Mouse (Mus musculus) heart, adult 8-10 months (tissue): ENCODE measurements around the gene Serpina5. TPM values are rescaled to one million over a fixed set of nuclear protein-coding genes. Genes with fewer than 3 reads are reported as not detected.
"Not testable (repeated sequence)": the region's sequence is repeated elsewhere in the genome, so short reads cannot be mapped to it uniquely, and the experiment has no call there.

Source experiments
- DNase-seq: peaks from one replicate; pipeline ENCODE4 v3.0.0; 2022; ENCODE audit warnings: low spot score
- total RNA-seq, 4 experiments: library from RNA; stranded (reverse); gene quantifications; 2 replicates each; pipeline ENCODE4 v1.2.4; 2022

Gene Serpina5
- total RNA-seq = not detected

DNA sequence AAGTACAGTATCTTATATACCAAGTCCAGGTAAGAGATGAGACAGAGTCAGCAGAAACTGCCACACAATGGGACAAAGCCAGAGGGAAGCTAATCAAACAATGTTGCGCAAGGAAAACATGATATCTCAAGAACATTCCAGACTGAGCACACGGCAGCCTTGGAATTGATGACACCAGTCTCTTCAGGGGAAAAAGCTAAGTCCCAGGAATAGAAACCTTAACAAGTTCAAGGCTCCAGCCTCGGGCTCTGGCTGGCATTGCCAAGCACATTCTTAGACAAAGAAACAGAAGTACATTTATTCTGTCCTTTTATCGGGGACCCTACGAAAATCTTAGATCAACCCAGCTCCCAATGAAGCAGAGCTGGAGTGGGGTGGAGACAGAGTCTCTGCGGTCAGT lies at the start of gene Serpina5:
Serpina5 (plus strand) TSS at position 346 of the 400 bp plus-strand sequence.
- no peak for DNase-seq

DNA sequence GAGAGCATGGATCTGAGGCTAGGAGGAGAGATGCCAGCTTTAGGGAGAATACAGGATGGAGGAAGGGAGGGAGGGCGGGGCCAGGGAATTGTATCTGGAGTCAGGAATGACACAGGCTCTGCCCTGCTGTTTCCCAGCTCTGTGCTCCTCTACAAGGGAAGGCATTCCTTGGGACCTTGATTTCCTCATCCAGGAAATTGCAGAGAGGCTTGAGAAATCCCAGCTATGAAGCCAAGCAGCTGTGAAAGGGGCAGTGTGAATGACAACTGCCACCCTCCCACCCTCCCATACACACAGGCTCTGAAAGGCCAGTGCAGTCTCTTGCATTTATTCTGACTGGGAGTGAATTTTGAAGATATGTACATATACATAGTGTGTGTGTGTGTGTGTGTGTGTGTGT lies 46.9 kb upstream of the Serpina5 start:
- no peak for DNase-seq

DNA sequence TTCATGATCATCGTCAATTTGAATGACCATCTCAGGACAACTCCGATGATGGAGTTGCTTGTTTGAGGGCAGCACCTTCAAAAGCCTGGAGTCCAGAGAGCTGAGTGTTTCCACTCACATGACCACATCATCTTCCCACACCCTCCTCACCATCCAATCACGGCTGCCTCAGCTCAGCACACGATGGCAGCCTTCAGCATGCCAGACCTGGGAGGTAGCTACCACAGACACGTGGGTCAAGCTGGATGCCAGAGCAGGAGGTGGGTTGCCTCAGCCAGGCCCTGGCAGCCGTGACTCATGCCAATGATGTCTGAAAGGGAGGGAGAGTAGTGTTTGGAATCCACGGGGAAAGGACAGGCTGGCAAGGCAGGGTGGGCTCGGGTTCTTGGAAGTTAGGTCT lies 45.2 kb upstream of the Serpina5 start:
- no peak for DNase-seq

DNA sequence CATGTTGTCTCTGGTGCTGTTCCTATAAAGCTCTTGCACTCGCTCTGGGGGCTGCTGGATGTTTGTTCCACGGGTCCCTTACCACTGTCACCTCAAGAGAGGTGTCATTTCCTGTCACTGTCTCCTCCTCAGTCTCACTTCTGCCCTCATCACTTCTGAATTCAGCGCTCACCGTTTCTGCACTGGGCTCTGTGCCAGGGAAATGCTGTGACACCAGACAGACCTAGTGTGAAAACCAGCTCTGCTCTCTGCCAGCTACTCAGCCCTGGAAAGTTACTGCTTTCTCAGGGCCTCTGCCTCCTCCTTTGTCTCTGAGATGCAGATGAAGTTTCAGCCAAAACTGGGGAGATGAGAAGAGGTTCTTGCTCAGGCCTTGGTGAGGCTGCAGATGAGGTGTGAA lies 43.9 kb upstream of the Serpina5 start:
- no peak for DNase-seq

DNA sequence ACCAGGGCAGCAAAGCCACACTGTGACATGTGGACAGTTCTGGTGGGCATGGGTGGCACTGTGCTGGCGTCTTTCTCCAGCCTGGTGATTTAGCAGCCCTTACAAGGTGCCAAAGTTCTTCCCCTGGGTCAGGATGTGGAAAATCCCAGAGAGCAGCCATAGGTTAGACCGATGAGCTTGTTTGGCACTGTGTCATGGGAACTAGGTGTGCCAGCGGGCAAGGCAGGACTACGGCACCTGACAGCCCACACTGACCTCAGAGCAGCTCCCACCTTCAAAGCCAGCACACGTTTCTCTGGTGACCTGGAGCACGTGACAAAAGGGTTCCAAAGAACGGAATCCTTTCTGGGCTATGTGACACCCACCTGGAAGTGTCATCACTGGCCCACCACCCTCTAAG lies 43.4 kb upstream of the Serpina5 start:
- no peak for DNase-seq

DNA sequence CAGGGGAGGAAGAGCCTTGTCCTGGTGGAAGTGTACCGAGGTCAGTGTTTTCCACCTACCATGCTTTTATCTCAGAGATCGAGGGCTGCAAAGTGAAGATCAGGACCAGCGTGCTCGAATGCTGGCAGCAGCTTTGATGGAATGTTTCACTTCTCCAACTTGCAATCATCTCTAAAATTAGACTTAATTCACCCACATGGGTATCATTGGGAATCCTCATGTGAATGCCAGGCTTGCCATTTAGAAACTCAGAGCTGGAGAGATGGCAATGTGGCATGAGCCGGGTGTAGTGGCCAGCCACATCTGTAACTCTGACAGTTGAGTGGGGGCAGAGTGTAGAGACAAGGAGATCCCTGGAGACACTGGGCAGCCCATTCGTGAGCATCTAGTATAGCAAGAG lies 40.8 kb upstream of the Serpina5 start:
- no peak for DNase-seq

GRCm38 (mm10) chr12:104061862-104062261 lies 39.1 kb upstream of the Serpina5 start:
- DNase-seq = no peak

DNA sequence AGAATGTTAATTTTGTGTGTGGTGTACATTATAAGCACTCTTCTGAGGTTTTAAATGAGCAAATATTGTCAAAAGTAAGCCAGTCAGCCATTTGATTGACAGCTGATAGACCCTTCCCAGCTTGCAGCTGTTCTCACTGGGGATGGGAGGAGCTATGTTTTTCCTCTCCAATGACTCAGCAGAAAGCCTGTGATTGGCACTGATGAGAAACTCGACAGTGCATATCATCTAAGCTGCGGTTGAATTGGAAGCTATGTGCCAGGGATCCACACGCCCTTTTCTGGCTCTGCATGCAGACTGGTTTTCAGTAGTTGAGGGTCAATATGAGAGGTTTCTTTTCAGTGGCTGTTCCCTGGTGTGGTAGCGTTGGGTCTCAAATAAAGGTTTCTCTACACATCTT lies 36.4 kb upstream of the Serpina5 start:
- no peak for DNase-seq

GRCm38 (mm10) chr12:104064996-104065395 lies 35.9 kb upstream of the Serpina5 start:
- no peak for DNase-seq

DNA sequence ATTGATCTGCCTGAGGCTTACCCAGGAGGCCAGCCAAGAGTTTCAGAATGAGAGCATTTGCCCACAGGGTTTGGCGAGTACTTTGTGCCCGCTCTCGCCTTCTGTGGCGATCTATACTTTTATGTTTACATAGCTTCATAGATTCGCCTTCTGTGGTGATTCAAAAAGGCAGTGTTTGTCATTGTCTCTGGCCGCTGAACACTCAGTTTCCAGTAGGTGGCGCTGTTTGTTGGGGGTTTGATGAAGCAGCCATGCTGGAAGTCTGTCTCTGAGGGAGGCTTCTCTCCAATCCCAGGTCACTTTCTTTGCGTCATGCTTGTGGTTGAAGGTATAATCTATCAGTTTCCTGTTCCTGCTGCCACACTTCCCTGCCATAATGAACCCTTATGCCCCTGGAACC lies 34.7 kb upstream of the Serpina5 start:
- peak; percentile 65 for DNase-seq

- DNase-seq = peak; percentile 71
Measured at GRCm38 (mm10) chr12:104067549-104067948, 33.4 kb upstream of the Serpina5 start.

GRCm38 (mm10) chr12:104069620-104070019 lies 31.3 kb upstream of the Serpina5 start:
- peak; percentile 53 for DNase-seq

DNA sequence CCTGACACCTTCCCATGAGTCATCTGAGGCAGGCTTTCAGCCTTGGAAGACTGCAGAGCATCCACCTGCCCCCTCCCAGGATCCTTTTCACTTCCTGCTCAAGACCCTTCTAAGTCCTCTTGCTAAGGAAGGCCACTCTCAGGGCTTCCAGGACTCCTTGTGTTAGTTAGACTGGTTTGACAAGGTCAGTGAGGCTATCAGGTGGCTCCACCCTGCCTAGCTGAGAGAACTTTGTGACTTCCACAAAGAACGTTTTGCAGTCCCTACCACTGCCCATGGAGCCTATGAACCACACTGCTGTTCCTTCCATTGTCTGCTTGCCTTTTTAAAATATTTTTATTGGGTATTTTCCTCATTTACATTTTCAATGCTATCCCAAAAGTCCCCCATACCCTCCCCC lies 29.2 kb upstream of the Serpina5 start:
- DNase-seq = no peak

DNA sequence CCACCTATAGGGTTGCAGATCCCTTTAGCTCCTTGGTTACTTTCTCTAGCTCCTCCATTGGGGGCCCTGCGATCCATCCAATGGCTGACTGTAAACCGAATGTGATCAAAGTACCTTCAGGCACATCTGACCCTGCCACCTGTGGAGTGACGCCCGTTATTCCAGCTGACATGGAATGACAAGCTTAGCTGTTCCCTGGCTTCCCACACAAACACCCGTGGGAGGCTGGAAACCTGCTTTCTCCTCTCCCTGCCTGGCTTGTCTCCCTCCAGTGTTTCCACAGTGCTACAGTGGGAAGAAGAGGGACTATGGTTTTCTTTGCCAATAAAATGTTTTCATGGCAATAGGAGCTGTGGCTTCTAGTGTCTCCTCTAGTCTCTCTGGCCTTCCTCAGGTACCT lies 28.6 kb upstream of the Serpina5 start:
- DNase-seq = no peak

DNA sequence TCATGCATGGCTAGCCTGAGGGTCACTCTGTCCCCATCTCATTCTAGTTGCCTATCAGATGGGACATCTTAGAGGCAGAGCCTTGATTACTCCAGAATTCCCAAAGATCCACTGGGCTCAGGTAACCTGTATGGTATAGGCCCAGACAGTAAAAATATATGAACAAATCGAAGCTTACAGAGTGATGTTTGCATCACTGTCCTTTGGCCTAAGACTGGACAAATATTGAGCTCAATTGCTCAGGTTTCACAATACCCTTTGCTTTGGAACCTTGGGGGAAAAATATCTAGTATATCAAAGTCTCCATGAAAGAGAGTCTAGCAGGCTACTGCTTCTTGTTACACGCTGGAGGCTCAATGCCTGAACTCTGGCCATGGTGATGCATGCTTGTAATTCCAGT lies 10.8 kb upstream of the Serpina5 start:
- DNase-seq = no peak

- no peak for DNase-seq
Measured at GRCm38 (mm10) chr12:104091303-104091702, 9.6 kb upstream of the Serpina5 start.

- DNase-seq = no peak
Measured at GRCm38 (mm10) chr12:104105847-104106246, 4.9 kb downstream of the Serpina5 start.

DNA sequence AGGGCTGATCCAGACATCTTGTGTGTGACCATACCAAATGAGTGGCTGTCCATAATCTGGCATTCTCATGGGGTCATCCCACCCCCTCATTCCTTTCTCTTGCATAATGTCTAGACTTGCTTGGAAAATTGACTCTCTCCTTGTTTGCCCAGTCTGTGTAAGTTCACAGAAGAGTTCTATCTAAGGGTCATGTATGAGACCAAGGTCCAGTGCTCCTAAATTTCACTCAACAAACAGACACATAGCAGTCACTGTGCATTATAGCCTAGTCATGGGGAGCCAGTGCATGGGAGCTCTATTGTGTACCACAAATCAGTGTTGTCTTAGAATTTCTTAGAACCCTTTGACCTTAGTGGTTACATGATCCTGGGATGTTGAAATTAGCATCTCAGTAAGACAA lies 6.0 kb downstream of the Serpina5 start:
- DNase-seq = no peak

DNA sequence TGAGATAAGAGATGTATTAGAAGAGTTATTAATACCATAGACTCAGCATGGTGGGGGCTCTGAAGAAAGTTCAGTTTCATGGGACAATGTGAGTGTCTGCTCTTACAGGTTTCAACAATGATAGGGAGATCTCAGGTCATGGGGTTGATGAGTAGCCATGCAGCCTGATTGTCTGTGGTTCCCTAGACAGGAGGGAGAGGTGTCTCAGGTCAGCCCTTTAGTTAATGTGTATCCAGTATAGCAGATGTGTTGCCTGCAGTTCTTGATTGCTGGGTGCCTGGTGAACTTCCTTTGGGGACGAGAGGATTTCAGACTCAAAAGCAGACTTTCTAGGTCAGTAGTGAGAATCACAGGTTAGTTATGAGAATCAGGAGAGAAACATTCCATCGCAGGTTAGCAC lies 7.6 kb downstream of the Serpina5 start:
- no peak for DNase-seq

- DNase-seq = not testable (repeated sequence)
Measured at GRCm38 (mm10) chr12:104112333-104112732, 11.4 kb downstream of the Serpina5 start, which contains the start of gene Serpina3a. Serpina3a (plus strand) TSS chr12:104112724.

GRCm38 (mm10) chr12:104114921-104115579 lies 14.1 kb downstream of the Serpina5 start:
- DNase-seq = no peak

GRCm38 (mm10) chr12:104123097-104123496 lies 22.2 kb downstream of the Serpina5 start:
- no peak for DNase-seq

DNA sequence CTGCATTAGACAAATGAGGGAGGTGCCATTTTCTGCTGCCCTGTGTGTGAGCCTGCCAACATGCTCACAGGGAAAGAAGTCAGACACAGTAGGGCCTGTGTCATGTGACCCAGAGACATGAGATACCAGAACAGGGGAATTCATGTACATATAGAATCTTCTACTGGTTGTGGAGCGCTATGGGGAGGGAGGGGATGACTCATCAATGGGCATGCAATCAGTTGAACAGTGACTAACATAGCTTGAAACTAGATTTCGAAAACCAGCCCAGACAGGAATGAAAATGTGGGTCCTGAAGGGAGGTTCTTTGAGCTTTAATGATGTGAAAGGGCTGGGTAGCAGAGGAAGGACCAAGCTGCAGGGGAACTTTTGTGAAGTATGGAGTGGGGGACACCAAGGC lies 23.1 kb downstream of the Serpina5 start:
- DNase-seq = no peak

DNA sequence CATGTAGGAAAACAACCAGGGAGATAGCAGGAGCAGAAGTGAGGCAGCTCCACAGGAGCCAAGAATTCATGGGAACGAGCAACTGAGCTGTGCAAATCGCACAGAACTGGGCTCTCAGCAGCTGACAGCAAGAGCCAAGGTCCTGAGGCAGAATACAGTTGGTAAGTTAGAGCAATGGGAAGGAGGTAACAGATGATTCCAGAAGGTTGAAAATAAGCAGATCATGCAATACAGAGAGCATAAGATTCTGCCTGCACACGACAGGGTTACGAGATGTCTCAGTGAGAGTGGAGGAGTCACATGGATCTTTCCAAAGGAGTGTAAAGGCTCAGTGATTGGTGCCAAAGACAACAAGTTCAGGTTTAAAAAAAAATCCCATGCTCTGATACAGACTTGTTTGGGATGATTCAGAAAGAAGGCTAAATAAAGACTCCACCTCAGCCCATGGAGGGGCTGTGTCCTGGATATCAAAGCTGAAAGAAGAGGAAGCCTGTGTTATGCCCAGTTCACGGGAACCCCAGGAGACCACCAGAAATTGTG lies 24.2 kb downstream of the Serpina5 start:
- DNase-seq = no peak
